Comparison of ENCODE assay signal across 15 mouse cellular contexts in genomic region chr14:114880291-114880690, GRCm38 (mm10).
DNase-seq lines count a peak whose midpoint lies in the region; ATAC-seq and TF ChIP-seq lines count a peak whose summit lies in the region.
"Had no signal": no experiment of that assay in that cellular context is flagged by ENCODE, and none has a peak within 500 bp of the region (broad histone marks: within the 10 kb centered on the region; RNA-seq: fewer than 3 reads in every experiment).

No protein-coding gene starts in this region.

- TF ChIP-seq CTCF in liver, adult 2 months (IDR thresholded peaks at IDR 0.05; ENCODE audit: low read depth, low read length): peak; percentile 1; the same call in 1 of the 2 replicates

- peak; percentile 88 for ATAC-seq in forebrain, embryonic 15.5 days (replicated peaks)
- ATAC-seq in limb, embryonic 12.5 days (ENCODE audit: insufficient number of reproducible peaks, insufficient read depth, low FRiP score, low TSS enrichment, low read depth): peak; percentile 75
- peak; percentile 70 for ATAC-seq in stomach, embryonic 15.5 days (ENCODE audit: insufficient read depth, low FRiP score, low read depth)
- ATAC-seq: CD4-positive, CD25-positive, alpha-beta regulatory T cell, adult 4 months; Patski had no signal

- 63% methylated on average over 4 of the region's 4 CpGs for WGBS in liver, adult 2 months
- 51% methylated on average over 4 of the region's 4 CpGs for WGBS in forebrain, embryonic 15.5 days
- 66% methylated on average over 4 of the region's 4 CpGs for WGBS in limb, embryonic 12.5 days
- WGBS in stomach, embryonic 15.5 days: 58% methylated on average over 4 of the region's 4 CpGs

- H3K9me3 ChIP-seq in forebrain, embryonic 15.5 days: no peaks in the 10 kb centered on the region
- no peaks in the 10 kb centered on the region for H3K9me3 ChIP-seq in limb, embryonic 12.5 days
- H3K9me3 ChIP-seq in stomach, embryonic 15.5 days: no peaks in the 10 kb centered on the region
- H3K9me3 ChIP-seq: embryonic facial prominence, embryonic 15.5 days; limb, embryonic 15.5 days had no signal

- H3K9ac ChIP-seq in liver, adult 2 months (ENCODE audit: low read depth, low read length): no peak overlapping the region
- no peak overlapping the region for H3K9ac ChIP-seq in forebrain, embryonic 15.5 days (replicated peaks)
- H3K9ac ChIP-seq in limb, embryonic 12.5 days (replicated peaks): no peak overlapping the region
- H3K9ac ChIP-seq in stomach, embryonic 15.5 days: no peak overlapping the region
- H3K9ac ChIP-seq: embryonic facial prominence, embryonic 15.5 days; limb, embryonic 15.5 days had no signal

- peaks cover 3% of the 10 kb centered on the region; the same call in 1 of the 2 replicates for H3K4me1 ChIP-seq in liver, adult 2 months (ENCODE audit: control insufficient read depth, insufficient read depth, low read length)
- H3K4me1 ChIP-seq in forebrain, embryonic 15.5 days: 0 out of 2 replicates have a peak, but pooled peaks cover 8% of the 10 kb centered on the region
- H3K4me1 ChIP-seq in limb, embryonic 12.5 days (replicated peaks): peaks cover 8% of the 10 kb centered on the region; the same call in 1 of the 2 replicates
- H3K4me1 ChIP-seq in stomach, embryonic 15.5 days: no peaks in the 10 kb centered on the region
- H3K4me1 ChIP-seq: embryonic facial prominence, embryonic 15.5 days; limb, embryonic 15.5 days had no signal

- H3K4me3 ChIP-seq in liver, adult 2 months (ENCODE audit: insufficient read depth, low read depth, low read length): no peak overlapping the region
- no peak overlapping the region for H3K4me3 ChIP-seq in forebrain, embryonic 15.5 days
- H3K4me3 ChIP-seq in limb, embryonic 12.5 days (replicated peaks): no peak overlapping the region
- H3K4me3 ChIP-seq in stomach, embryonic 15.5 days (replicated peaks): no peak overlapping the region
- H3K4me3 ChIP-seq: embryonic facial prominence, embryonic 15.5 days; layer of hippocampus, adult 2 months; limb, embryonic 15.5 days had no signal

- no peak for TF ChIP-seq POLR2A in liver, adult 2 months (IDR thresholded peaks at IDR 0.05; ENCODE audit: extremely low read depth, insufficient read depth, low read length)

- H3K36me3 ChIP-seq in liver, adult 2 months (ENCODE audit: control insufficient read depth, insufficient read depth, low read length): no peaks in the 10 kb centered on the region
- H3K36me3 ChIP-seq in forebrain, embryonic 15.5 days: no peaks in the 10 kb centered on the region
- H3K36me3 ChIP-seq in limb, embryonic 12.5 days: no peaks in the 10 kb centered on the region
- no peaks in the 10 kb centered on the region for H3K36me3 ChIP-seq in stomach, embryonic 15.5 days
- H3K36me3 ChIP-seq: embryonic facial prominence, embryonic 15.5 days; limb, embryonic 15.5 days had no signal

- H3K27me3 ChIP-seq in liver, adult 2 months (ENCODE audit: control insufficient read depth, insufficient read depth, low read length): no peaks in the 10 kb centered on the region
- no peaks in the 10 kb centered on the region for H3K27me3 ChIP-seq in forebrain, embryonic 15.5 days
- H3K27me3 ChIP-seq in limb, embryonic 12.5 days: no peaks in the 10 kb centered on the region
- no peaks in the 10 kb centered on the region for H3K27me3 ChIP-seq in stomach, embryonic 15.5 days (replicated peaks)
- H3K27me3 ChIP-seq: embryonic facial prominence, embryonic 15.5 days; limb, embryonic 15.5 days had no signal

- no peaks in the 10 kb centered on the region for H3K79me2 ChIP-seq in liver, adult 2 months (ENCODE audit: control insufficient read depth, insufficient read depth, low read length)

- no peak for DNase-seq in liver, adult 2 months (ENCODE audit: extremely low read depth, low read depth, low spot score)
- no peak for DNase-seq in liver
- DNase-seq in thymus, postnatal 14 days: no peak
- DNase-seq in Muller cell, postnatal 12 days (ENCODE audit: inconsistent ontology term): no peak
- DNase-seq: adrenal gland, postnatal 36 days; cerebellum, adult 8-10 months; kidney, adult 11 months had no signal

- H3K27ac ChIP-seq in liver, adult 2 months (replicated peaks; ENCODE audit: insufficient read depth, low read depth, low read length): no peak overlapping the region
- H3K27ac ChIP-seq in forebrain, embryonic 15.5 days (replicated peaks): no peak overlapping the region
- no peak overlapping the region for H3K27ac ChIP-seq in limb, embryonic 12.5 days
- H3K27ac ChIP-seq in stomach, embryonic 15.5 days: no peak overlapping the region
- H3K27ac ChIP-seq: embryonic facial prominence, embryonic 15.5 days; layer of hippocampus, adult 2 months; limb, embryonic 15.5 days had no signal

- no peak overlapping the region for H3K4me2 ChIP-seq in forebrain, embryonic 15.5 days (replicated peaks)
- no peak overlapping the region for H3K4me2 ChIP-seq in limb, embryonic 12.5 days
- H3K4me2 ChIP-seq in stomach, embryonic 15.5 days: no peak overlapping the region
- H3K4me2 ChIP-seq: embryonic facial prominence, embryonic 15.5 days; limb, embryonic 15.5 days had no signal
